Mouse (Mus musculus): ENCODE results near the gene Sh3pxd2b. TPM values are rescaled to one million over a fixed set of nuclear protein-coding genes. Genes with fewer than 3 reads are reported as not detected.

Sh3pxd2b gene
- polyA plus RNA-seq, 1 experiment from 2014 or later: 20.2 TPM

Other genes starting within 250 kb of the Sh3pxd2b start
- not detected in 2 replicates for gene Il9r, start 147.5 kb upstream of the Sh3pxd2b start, polyA plus RNA-seq (2015; fragmentation: Nextera tagmentation; extraction: Ambion mirVana)
- 45.7 and 46.8 TPM in 2 replicates for gene Snrnp25, start 142.4 kb upstream of the Sh3pxd2b start, polyA plus RNA-seq (2015; fragmentation: Nextera tagmentation; extraction: Ambion mirVana)
- gene Rhbdf1, start 125.5 kb upstream of the Sh3pxd2b start, polyA plus RNA-seq (2015; fragmentation: Nextera tagmentation; extraction: Ambion mirVana): 28.9 and 30.4 TPM in 2 replicates
- gene Mpg, start 121.3 kb upstream of the Sh3pxd2b start, polyA plus RNA-seq (2015; fragmentation: Nextera tagmentation; extraction: Ambion mirVana): 35.8 and 36.6 TPM in 2 replicates
- 39.8 and 42.8 TPM in 2 replicates for gene Nprl3, start 80.1 kb upstream of the Sh3pxd2b start, polyA plus RNA-seq (2015; fragmentation: Nextera tagmentation; extraction: Ambion mirVana)
- 319 and 454 TPM in 2 replicates for gene Hba-x, start 71.4 kb upstream of the Sh3pxd2b start, polyA plus RNA-seq (2015; fragmentation: Nextera tagmentation; extraction: Ambion mirVana)
- gene Hba-a1, start 64.3 kb upstream of the Sh3pxd2b start, polyA plus RNA-seq (2015; fragmentation: Nextera tagmentation; extraction: Ambion mirVana): 2,421 and 2,557 TPM in 2 replicates
- gene Hbq1b, start 60.9 kb upstream of the Sh3pxd2b start, polyA plus RNA-seq (2015; fragmentation: Nextera tagmentation; extraction: Ambion mirVana): 2.0 and 3.0 TPM in 2 replicates
- 5,548 and 5,687 TPM in 2 replicates for gene Hba-a2, start 51.3 kb upstream of the Sh3pxd2b start, polyA plus RNA-seq (2015; fragmentation: Nextera tagmentation; extraction: Ambion mirVana)
- gene Hbq1a, start 47.8 kb upstream of the Sh3pxd2b start, polyA plus RNA-seq (2015; fragmentation: Nextera tagmentation; extraction: Ambion mirVana): 1.4 and 1.8 TPM in 2 replicates
- gene Ubtd2, start 107.5 kb downstream of the Sh3pxd2b start, polyA plus RNA-seq (2015; fragmentation: Nextera tagmentation; extraction: Ambion mirVana): 46.8 and 54.8 TPM in 2 replicates
- 0.36 TPM in 1 of 2 replicates, not detected in the other for gene Efcab9, start 184.3 kb downstream of the Sh3pxd2b start, polyA plus RNA-seq (2015; fragmentation: Nextera tagmentation; extraction: Ambion mirVana)
- 2.5 and 2.6 TPM in 2 replicates for gene Stk10, start 185.5 kb downstream of the Sh3pxd2b start, polyA plus RNA-seq (2015; fragmentation: Nextera tagmentation; extraction: Ambion mirVana)

All from neural tube, embryonic 13.5 days (tissue).